Mouse (Mus musculus) spleen, adult 2 months (tissue): ENCODE measurements at regions not wholly inside any gene's neighbourhood (a gene's known extent, or its start where the extent isn't known, plus 50 kb on each side); places are given as distances from the start of the nearest gene placed in this dataset.

Experiments
- CTCF ChIP-seq: fragments of 200-500 bp; IDR thresholded peaks from 2 replicates; pipeline ENCODE4 v1.5.1; 2011; ENCODE audit warnings: mild to moderate bottlenecking, inconsistent platforms; ENCODE audit not compliant: insufficient read depth, insufficient read length, insufficient replicate concordance; ENCODE audit errors: extremely low read depth
- POLR2A ChIP-seq: fragments of 200-500 bp; IDR thresholded peaks from 2 replicates; pipeline ENCODE4 v1.6.1; 2011; ENCODE audit warnings: low read depth, low read length, inconsistent platforms

GRCm38 (mm10) chr11:52523191-52523590 lies 127.0 kb downstream of the 9530068E07Rik start:
- TF ChIP-seq CTCF: no peak
- no peak for TF ChIP-seq POLR2A
